Mouse (Mus musculus): ENCODE measurements around the gene Msl3l2. TPM values are rescaled to one million over a fixed set of nuclear protein-coding genes. Genes with fewer than 3 reads are reported as not detected.

The Msl3l2 gene
- polyA plus RNA-seq (2014; fragmentation: Illumina TruSeq; extraction: RNeasy Lipid Tissue Mini Kit (QIAGEN cat#74804); ENCODE audit: low read depth, low replicate concordance): 5.8 TPM

DNA sequence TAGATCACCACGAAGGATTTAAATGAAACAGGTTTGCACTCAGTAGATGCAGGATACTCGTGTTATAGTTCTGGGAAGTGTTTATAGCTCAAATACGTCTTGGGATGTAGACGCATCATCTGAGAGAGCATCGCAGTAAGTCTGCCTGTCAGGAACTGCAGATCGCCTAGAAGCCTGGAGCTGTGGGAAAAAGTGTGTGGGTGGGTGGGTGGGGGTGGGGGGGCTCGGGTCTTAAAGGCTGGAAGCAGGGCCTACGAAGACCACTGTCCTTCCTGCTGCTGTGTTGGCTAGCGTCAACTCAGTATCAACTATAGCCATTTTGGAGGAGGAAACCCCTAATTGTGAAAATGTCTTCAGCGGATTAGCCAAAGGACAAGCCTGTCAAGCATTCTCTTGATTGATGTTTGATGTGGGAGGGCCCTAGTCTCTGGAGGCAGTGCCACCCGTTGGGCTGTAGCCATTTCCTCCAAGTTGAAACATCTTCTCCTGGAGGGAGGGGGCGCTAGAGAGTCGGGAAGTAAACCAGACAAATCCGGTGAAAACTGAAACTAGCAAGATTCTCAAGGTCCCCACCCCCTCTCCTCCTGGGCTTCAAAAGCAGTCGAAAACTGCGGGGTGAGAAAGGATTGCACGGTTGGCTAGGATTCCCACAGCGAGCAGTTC is at the start of gene Msl3l2:
Gene Msl3l2 (plus strand): TSS at position 585 of the 663 bp plus-strand sequence.

Other genes with a start within 250 kb of the Msl3l2 start
- 20.3 TPM for gene Tbc1d32, start 121.8 kb downstream of the Msl3l2 start, polyA plus RNA-seq (2014; fragmentation: Illumina TruSeq; extraction: RNeasy Lipid Tissue Mini Kit (QIAGEN cat#74804); ENCODE audit: low read depth, low replicate concordance)